Mouse (Mus musculus) thymus, postnatal 10 days (tissue): ENCODE measurements around the gene Ascc2.

ENCODE experiments used
- DNase-seq, 2 experiments: peaks; one replicate each; pipeline ENCODE4 v3.0.0; 2021; ENCODE audit warnings: low spot score in 2 of 2

Ascc2 gene

DNA sequence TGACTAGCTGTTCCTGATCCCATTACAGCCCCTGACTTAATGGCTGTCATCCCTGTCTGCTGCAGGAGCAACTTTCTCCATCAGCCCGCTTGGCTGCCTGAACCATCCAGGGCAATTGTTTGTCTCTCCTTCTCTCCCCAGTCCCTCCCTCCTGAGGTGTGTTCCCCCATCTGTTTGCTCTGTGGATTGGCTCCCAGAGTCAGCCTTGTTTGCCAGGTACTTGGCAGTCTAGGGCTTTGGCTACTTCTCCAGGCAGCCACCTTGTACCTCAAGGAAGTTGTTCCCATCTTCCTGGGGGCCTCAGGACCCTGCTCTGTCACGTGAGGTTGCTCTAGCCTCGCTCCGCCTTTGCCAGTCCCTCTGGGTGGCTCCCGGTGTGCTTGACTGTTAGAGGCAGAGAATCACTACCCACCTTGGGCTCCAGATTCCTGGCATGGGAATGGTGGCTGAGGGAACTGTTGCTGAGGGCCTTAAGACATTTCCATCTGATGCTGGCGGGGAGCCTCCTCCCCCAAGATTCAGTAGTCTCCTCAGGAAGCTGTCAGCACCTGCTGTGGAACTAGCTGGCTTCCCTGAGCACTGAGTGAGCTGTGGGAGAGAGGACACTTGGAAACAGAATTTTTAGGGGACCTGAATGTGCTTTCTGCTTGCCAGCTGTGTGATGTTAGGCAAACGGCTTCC is 83.5 kb downstream of the Ascc2 start:
- no peak for DNase-seq

DNA sequence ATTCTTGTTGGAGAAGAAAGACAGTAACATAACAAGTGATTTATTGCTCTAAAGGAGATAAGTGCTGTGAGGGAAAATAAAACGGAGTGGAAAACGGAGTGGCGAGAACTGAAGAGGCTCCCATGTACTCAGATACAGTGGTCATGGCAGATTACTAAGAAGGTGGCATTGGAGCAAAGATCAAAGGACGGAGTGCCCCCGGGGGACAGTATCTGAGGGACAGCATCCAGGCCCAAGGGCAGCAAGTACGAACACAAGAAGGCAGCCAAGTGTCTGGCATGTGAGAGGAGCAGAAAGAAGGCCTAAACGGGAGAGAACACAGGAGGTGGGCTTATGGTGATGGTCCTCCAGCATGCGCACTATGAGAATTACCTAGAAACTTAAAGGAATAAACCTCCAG is 84.2 kb downstream of the Ascc2 start:
- DNase-seq = no peak

DNA sequence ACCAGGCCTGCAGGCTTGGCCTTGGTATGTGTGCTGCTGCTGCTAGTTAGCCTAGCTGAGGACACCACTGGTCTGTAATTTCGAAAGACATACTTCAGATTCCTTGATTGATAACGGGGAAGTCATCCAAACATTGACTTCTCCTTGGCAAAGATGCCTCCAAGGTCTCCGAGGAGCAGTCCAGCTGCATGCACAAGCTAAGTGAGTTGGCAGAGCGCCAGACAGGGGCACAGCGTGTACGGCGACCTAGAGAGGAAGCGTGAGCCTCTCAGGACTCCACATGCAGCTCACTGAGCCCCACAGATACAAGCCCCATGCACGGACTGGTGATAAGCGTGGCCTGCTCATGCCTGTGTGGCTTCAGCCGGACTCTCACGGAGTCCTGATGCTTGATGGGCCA is 92.1 kb downstream of the Ascc2 start:
- DNase-seq = no peak

DNA sequence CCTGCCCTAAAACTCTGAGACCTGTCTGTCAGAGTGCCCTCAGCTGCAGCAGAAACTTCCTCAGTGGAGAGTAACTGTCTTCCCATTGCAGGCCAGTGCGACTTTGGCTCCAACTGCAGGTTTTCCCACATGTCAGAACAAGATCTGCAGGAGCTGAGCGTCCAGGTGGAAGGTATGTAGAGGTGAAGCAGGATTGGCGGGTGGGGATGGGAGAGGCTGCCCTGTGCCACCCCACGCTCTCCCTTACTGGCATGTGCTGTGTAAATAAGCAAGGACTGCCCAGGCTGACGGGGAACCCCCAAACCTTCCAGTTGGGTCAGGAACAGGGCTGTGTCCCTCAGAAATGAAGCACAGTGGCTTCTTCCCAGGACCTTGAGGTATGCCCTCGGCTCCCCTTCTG is 92.5 kb downstream of the Ascc2 start:
- no peak for DNase-seq

DNA sequence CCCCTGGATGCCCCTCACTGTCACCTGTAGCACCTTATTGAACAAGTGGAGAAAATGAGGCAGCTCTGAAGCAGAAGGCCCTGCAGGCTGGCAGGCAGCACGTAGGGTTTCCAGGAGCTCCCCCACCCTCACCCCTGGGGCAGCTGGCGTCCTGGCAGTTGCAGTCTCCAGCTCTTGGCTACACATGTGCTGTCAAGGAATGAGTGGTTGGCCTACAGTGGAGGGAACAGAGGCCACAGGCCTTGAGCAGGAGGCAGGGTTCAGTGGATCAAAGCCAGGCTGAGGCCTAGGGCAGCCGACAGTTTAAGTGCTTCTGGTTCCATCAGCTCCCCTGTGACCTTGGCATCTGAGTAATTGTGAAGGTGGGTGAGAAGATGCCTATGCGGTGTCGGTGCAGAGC is 93.4 kb downstream of the Ascc2 start:
- DNase-seq = no peak

DNA sequence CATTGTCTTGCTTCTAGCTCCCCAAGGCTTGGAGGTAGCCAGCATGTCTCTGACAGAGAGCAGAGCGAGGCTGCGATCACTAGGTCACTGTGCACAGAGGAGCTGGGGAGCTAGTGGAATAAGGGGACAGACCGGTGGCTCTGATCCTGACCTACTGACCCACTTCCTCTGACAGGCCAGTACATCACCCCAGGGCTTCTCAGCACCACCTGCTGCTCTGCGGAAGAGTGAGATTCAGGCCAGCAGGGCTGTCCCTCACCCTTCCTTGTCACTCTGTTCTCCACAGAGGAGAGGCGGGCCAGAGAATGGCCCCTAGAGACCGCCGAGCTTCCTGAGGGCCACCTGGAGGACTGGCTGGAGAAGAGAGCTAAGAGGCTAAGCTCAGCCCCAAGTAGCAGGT is 94.2 kb downstream of the Ascc2 start:
- no peak for DNase-seq

DNA sequence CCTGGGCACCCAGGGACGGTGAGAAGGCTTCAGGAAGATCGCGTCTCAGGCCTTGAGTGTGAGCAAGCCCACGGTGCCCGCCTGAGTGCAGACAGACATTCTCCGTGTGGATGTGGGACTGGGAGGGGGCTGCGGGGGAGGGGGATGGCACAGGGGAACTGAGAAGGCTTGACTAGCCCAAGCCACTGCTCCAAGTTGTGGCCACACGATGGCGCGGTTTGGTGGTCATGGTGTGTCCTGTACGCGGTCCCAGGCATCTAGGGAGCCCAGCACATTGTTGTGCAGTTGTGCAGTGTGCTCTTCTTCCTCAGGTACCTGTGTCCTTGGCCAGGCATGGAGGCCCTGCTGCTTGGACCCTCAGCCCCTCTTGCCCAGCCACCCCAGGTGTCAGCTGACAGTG is 96.6 kb downstream of the Ascc2 start:
- no peak for DNase-seq
